Mouse (Mus musculus) CH12.LX (cell line): ENCODE measurements at regions not wholly inside any gene's neighbourhood (a gene's known extent, or its start where the extent isn't known, plus 50 kb on each side); places are given as distances from the start of the nearest gene placed in this dataset.

Experiments
- DNase-seq: peaks from one replicate; pipeline ENCODE4 v3.0.0-alpha.2; 2013; ENCODE audit errors: extremely low read depth
- H3K27ac ChIP-seq: 2 replicates; pipeline ENCODE4 v1.5.1; 2012; ENCODE audit warnings: low read depth, mild to moderate bottlenecking, control low read depth, moderate library complexity; ENCODE audit not compliant: insufficient read depth
- H3K27me3 ChIP-seq: replicated peaks from 2 replicates; pipeline ENCODE3; 2012; ENCODE audit warnings: inconsistent platforms
- H3K36me3 ChIP-seq, 2 experiments: replicated peaks in 1 of 2; 2 replicates each; pipeline versions ENCODE3 to v1.6.1; 2012; ENCODE audit warnings: inconsistent platforms in 1 of 2, low read length in 1 of 2, mild to moderate bottlenecking in 1 of 2, mixed read lengths in 1 of 2, moderate library complexity in 1 of 2; ENCODE audit not compliant: control insufficient read depth in 1 of 2, insufficient read depth in 1 of 2
- H3K4me1 ChIP-seq, 2 experiments: 2 replicates each; pipeline ENCODE4 v1.6.1; 2012; ENCODE audit warnings: inconsistent platforms in 1 of 2, moderate library complexity in 1 of 2; ENCODE audit not compliant: insufficient read depth in 2 of 2, control insufficient read depth in 1 of 2
- H3K4me2 ChIP-seq: 2 replicates; pipeline ENCODE4 v1.6.1; 2012; ENCODE audit warnings: low read depth, mild to moderate bottlenecking, control low read depth; ENCODE audit not compliant: poor library complexity, insufficient read depth, severe bottlenecking
- H3K4me3 ChIP-seq, 3 experiments: fragments of 150-350 bp in 1 of 3; sonication (generic) in 1 of 3; replicated peaks in 1 of 3; 2 replicates each; pipeline versions ENCODE3 to v1.5.1; 2011 to 2012; ENCODE audit warnings: low read depth in 2 of 3, low read length in 2 of 3, mild to moderate bottlenecking in 2 of 3, moderate library complexity in 2 of 3, control low read depth in 1 of 3, improper control_type of control experiment in 1 of 3, inconsistent platforms in 1 of 3, mixed read lengths in 1 of 3; ENCODE audit not compliant: poor library complexity in 1 of 3
- H3K79me2 ChIP-seq: replicated peaks from 2 replicates; pipeline ENCODE4 v1.6.1; 2012; ENCODE audit warnings: mild to moderate bottlenecking, moderate library complexity; ENCODE audit not compliant: control insufficient read depth, poor library complexity, insufficient read depth, severe bottlenecking; ENCODE audit errors: extremely low read depth
- H3K9ac ChIP-seq: 2 replicates; pipeline ENCODE4 v1.6.1; 2012; ENCODE audit warnings: low read depth, mild to moderate bottlenecking, control low read depth, moderate library complexity; ENCODE audit not compliant: insufficient read depth
- H3K9me3 ChIP-seq: replicated peaks from 2 replicates; pipeline ENCODE3; 2012; ENCODE audit warnings: low read length, inconsistent platforms, mixed read lengths
- BHLHE40 ChIP-seq: IDR thresholded peaks from 2 replicates; pipeline ENCODE4 v1.6.1; 2011; ENCODE audit warnings: mild to moderate bottlenecking, low read depth, low read length, improper control_type of control experiment
- CTCF ChIP-seq, 2 experiments: IDR thresholded peaks in 1 of 2; conservative IDR thresholded peaks in 1 of 2; 2 replicates each; pipeline ENCODE4 v1.5.1; 2011 to 2012; ENCODE audit warnings: low read depth in 2 of 2, low read length in 2 of 2, improper control_type of control experiment in 1 of 2, inconsistent platforms in 1 of 2, mild to moderate bottlenecking in 1 of 2, moderate library complexity in 1 of 2
- EP300 ChIP-seq: IDR thresholded peaks from 2 replicates; pipeline ENCODE4 v1.6.1; 2011; ENCODE audit warnings: low read length, improper control_type of control experiment
- ETS1 ChIP-seq: conservative IDR thresholded peaks from 2 replicates; pipeline ENCODE4 v1.6.1; 2012; ENCODE audit warnings: low read depth, mild to moderate bottlenecking, inconsistent platforms, low read length, improper control_type of control experiment, moderate library complexity
- GABPA ChIP-seq: IDR thresholded peaks from 2 replicates; pipeline ENCODE4 v1.6.1; 2012; ENCODE audit warnings: low read depth, low read length, improper control_type of control experiment, inconsistent platforms; ENCODE audit not compliant: insufficient replicate concordance
- HCFC1 ChIP-seq: IDR thresholded peaks from 2 replicates; pipeline ENCODE4 v1.6.1; 2012; ENCODE audit warnings: low read depth, mild to moderate bottlenecking, inconsistent platforms, low read length, improper control_type of control experiment
- MAFK ChIP-seq: IDR thresholded peaks from 2 replicates; pipeline ENCODE4 v1.6.1; 2011; ENCODE audit warnings: low read length, improper control_type of control experiment; ENCODE audit not compliant: insufficient replicate concordance
- MAZ ChIP-seq: IDR thresholded peaks from 2 replicates; pipeline ENCODE4 v1.6.1; 2012; ENCODE audit warnings: low read depth, mild to moderate bottlenecking, inconsistent platforms, low read length, improper control_type of control experiment, moderate library complexity
- MEF2A ChIP-seq: IDR thresholded peaks from 2 replicates; pipeline ENCODE4 v1.6.1; 2014; ENCODE audit warnings: low read depth, mild to moderate bottlenecking, inconsistent platforms, low read length, improper control_type of control experiment, borderline replicate concordance
- MXI1 ChIP-seq: IDR thresholded peaks from 2 replicates; pipeline ENCODE4 v1.6.1; 2011; ENCODE audit warnings: mild to moderate bottlenecking, low read depth, low read length, improper control_type of control experiment
- MYC ChIP-seq: IDR thresholded peaks from 2 replicates; pipeline ENCODE4 v1.6.1; 2011; ENCODE audit warnings: low read depth, mild to moderate bottlenecking, improper control_type of control experiment, low read length
- NELFE ChIP-seq: IDR thresholded peaks from 2 replicates; pipeline ENCODE4 v1.6.1; 2011; ENCODE audit warnings: low read depth, low read length, improper control_type of control experiment
- PAX5 ChIP-seq: IDR thresholded peaks from 2 replicates; pipeline ENCODE4 v1.6.1; 2012; ENCODE audit warnings: low read length, inconsistent platforms, mixed read lengths
- POLR2A ChIP-seq: IDR thresholded peaks from 2 replicates; pipeline ENCODE4 v1.6.1; 2011; ENCODE audit warnings: low read depth, mild to moderate bottlenecking, improper control_type of control experiment, low read length
- RCOR1 ChIP-seq: conservative IDR thresholded peaks from 2 replicates; pipeline ENCODE4 v1.6.1; 2012; ENCODE audit warnings: low read depth, mild to moderate bottlenecking, inconsistent platforms, low read length, improper control_type of control experiment
- TBP ChIP-seq: conservative IDR thresholded peaks from 2 replicates; pipeline ENCODE4 v1.6.1; 2011; ENCODE audit warnings: low read depth, low read length, improper control_type of control experiment
- TCF12 ChIP-seq: IDR thresholded peaks from 2 replicates; pipeline ENCODE4 v1.6.1; 2014; ENCODE audit warnings: low read depth, mild to moderate bottlenecking, inconsistent platforms, low read length, improper control_type of control experiment
- ZC3H11A ChIP-seq: IDR thresholded peaks from 2 replicates; pipeline ENCODE4 v1.6.1; 2012; ENCODE audit warnings: low read depth, mild to moderate bottlenecking, inconsistent platforms, low read length, improper control_type of control experiment
- ZKSCAN1 ChIP-seq: IDR thresholded peaks from 2 replicates; pipeline ENCODE4 v1.6.1; 2012; ENCODE audit warnings: low read depth, inconsistent platforms, low read length, improper control_type of control experiment, borderline replicate concordance
- ZMIZ1 ChIP-seq: IDR thresholded peaks from 2 replicates; pipeline ENCODE4 v1.6.1; 2012; ENCODE audit warnings: low read depth, mild to moderate bottlenecking, inconsistent platforms, low read length, improper control_type of control experiment
- ZNF384 ChIP-seq: IDR thresholded peaks from 2 replicates; pipeline ENCODE4 v1.6.1; 2012; ENCODE audit warnings: low read depth, low read length, improper control_type of control experiment, inconsistent platforms
- dilution Hi-C: fragments of 300-500 bp; cut with MboI; formaldehyde crosslinking; loops from 2 replicates; pipeline ENCODE4 v1.14.3; 2020; ENCODE audit warnings: low sequenced_read_pairs; ENCODE audit not compliant: extremely low pct_unique_long_range_greater_than_20kb, extremely low pct_ligation_motif_present
- in situ Hi-C: fragments of 300-500 bp; cut with MboI; formaldehyde crosslinking; loops from 3 replicates; pipeline ENCODE4 v1.14.3; 2019; ENCODE audit warnings: low sequenced_read_pairs, low pct_ligation_motif_present, low pct_unique_long_range_greater_than_20kb, mixed read lengths

- Histone ChIP-seq H3K36me3 (no peaks in the 10 kb centered on the region), H3K4me3 (no peak overlapping the region), H3K4me1 (no peaks in the 10 kb centered on the region), H3K79me2 (no peaks in the 10 kb centered on the region), H3K27ac (no peak overlapping the region), H3K27me3 (no peaks in the 10 kb centered on the region), H3K9me3 (peaks cover 5% of the 10 kb centered on the region), H3K9ac (no peak overlapping the region), H3K4me2 (no peak overlapping the region)
- dilution Hi-C loops (no loop called here), in situ Hi-C loops (no loop called here)
- TF ChIP-seq MEF2A (no peak), BHLHE40 (no peak), CTCF (conservative IDR thresholded peaks at IDR 0.05 in 1 of 2, IDR thresholded peaks at IDR 0.05 in 1 of 2; ENCODE audit: low read depth in 2 of 2, low read length in 2 of 2) (no peak), ZNF384 (no peak), RCOR1 (no peak), HCFC1 (no peak), MAZ (no peak), NELFE (no peak), MXI1 (no peak), MAFK (no peak), MYC (no peak), PAX5 (no peak), ZKSCAN1 (no peak), TBP (no peak), EP300 (no peak), TCF12 (no peak), ETS1 (no peak), POLR2A (no peak), GABPA (no peak), ZC3H11A (no peak)
- DNase-seq: no peak
These were observed 311.8 kb downstream of the Icos start for GRCm38 (mm10) chr1:61289552-61289951.

GRCm38 (mm10) chr1:61293106-61293505, 315.4 kb downstream of the Icos start:
- dilution Hi-C loops (no loop called here), in situ Hi-C loops (no loop called here)
- TF ChIP-seq ZMIZ1 (no peak), MEF2A (no peak)
- no peaks in the 10 kb centered on the region for H3K27me3 ChIP-seq
- H3K9ac ChIP-seq: no peak overlapping the region
- no peak for DNase-seq
- H3K4me2 ChIP-seq: no peak overlapping the region
- H3K4me3 ChIP-seq: no peak overlapping the region
- H3K36me3 ChIP-seq: no peaks in the 10 kb centered on the region
- H3K4me1 ChIP-seq: peaks cover 0 to 7% of the 10 kb centered on the region in 2 experiments; a peak in 2 of 4 replicates
- H3K9me3 ChIP-seq: peaks cover 5% of the 10 kb centered on the region
- no peak overlapping the region for H3K27ac ChIP-seq
- H3K79me2 ChIP-seq: no peaks in the 10 kb centered on the region
